8 mouse cellular contexts compared by ENCODE assay signal in genomic region chr2:32151660-32152366, GRCm38 (mm10). TPM values are rescaled to one million over a fixed set of nuclear protein-coding genes. Genes with fewer than 3 reads are reported as not detected.
DNase-seq lines count a peak whose midpoint lies in the region; ATAC-seq and TF ChIP-seq lines count a peak whose summit lies in the region.

No protein-coding gene starts in this region.

- DNase-seq in layer of hippocampus, adult 2 months (ENCODE audit: low spot score in 2 of 2) = no peak
- no peak for DNase-seq in layer of hippocampus, adult 9-10 months (ENCODE audit: low spot score)
- peak; percentile 40 for DNase-seq in MEL-GATA-1-ER (ENCODE audit: extremely low read depth, low read depth)
- DNase-seq in intestine, embryonic 14.5 days (ENCODE audit: low spot score) = peak; percentile 65
- peak; percentile 62 for DNase-seq in lung, postnatal 10 days
- no peak for DNase-seq in yolk sac, embryonic 10.5 days (ENCODE audit: low spot score)

- H3K27ac ChIP-seq in layer of hippocampus, adult 2 months = peak overlapping the region; percentile 99
- H3K27ac ChIP-seq in intestine, embryonic 14.5 days (ENCODE audit: low read depth) = peak overlapping the region; percentile 99
- H3K27ac ChIP-seq in small intestine, adult 2 months (ENCODE audit: insufficient read depth, low read depth, low read length) = peak overlapping the region; percentile 29

- ATAC-seq in erythroblast, adult 5-6 weeks (replicated peaks; ENCODE audit: low FRiP score, poor library complexity, severe bottlenecking) = peak; percentile 83
- ATAC-seq in intestine, embryonic 14.5 days (replicated peaks; ENCODE audit: low FRiP score, low TSS enrichment, low read depth) = no peak

- H3K36me3 ChIP-seq in intestine, embryonic 14.5 days (ENCODE audit: control insufficient read depth, insufficient read depth, low read length) = no peaks in the 10 kb centered on the region
- H3K36me3 ChIP-seq in small intestine, adult 2 months (ENCODE audit: control insufficient read depth, insufficient read depth, low read length) = no peaks in the 10 kb centered on the region

- peak overlapping the region; percentile 98 for H3K4me2 ChIP-seq in intestine, embryonic 14.5 days (ENCODE audit: low read length)

- H3K9ac ChIP-seq in intestine, embryonic 14.5 days (ENCODE audit: low read length) = peak overlapping the region; percentile 97

- H3K9me3 ChIP-seq in intestine, embryonic 14.5 days (ENCODE audit: control insufficient read depth, low read length) = no peaks in the 10 kb centered on the region

- H3K27me3 ChIP-seq in intestine, embryonic 14.5 days (replicated peaks; ENCODE audit: control insufficient read depth, insufficient read depth, low read length) = no peaks in the 10 kb centered on the region
- H3K27me3 ChIP-seq in small intestine, adult 2 months (ENCODE audit: control insufficient read depth, insufficient read depth, low read length) = no peaks in the 10 kb centered on the region

- peak overlapping the region; percentile 85 for H3K4me3 ChIP-seq in layer of hippocampus, adult 2 months
- H3K4me3 ChIP-seq in intestine, embryonic 14.5 days (ENCODE audit: low read depth, low read length) = peak overlapping the region; percentile 90
- peak overlapping the region; percentile 99 for H3K4me3 ChIP-seq in small intestine, adult 2 months (ENCODE audit: low read depth, low read length)

- peaks cover 45% of the 10 kb centered on the region for H3K4me1 ChIP-seq in intestine, embryonic 14.5 days (replicated peaks; ENCODE audit: control insufficient read depth, insufficient read depth, low read length)
- peaks cover 19% of the 10 kb centered on the region for H3K4me1 ChIP-seq in small intestine, adult 2 months (ENCODE audit: control insufficient read depth, insufficient read depth, insufficient read length, low read length)

- no peak for TF ChIP-seq CTCF in layer of hippocampus, adult 2 months (conservative IDR thresholded peaks at IDR 0.05)
- no peak for TF ChIP-seq CTCF in small intestine, adult 2 months (IDR thresholded peaks at IDR 0.05; ENCODE audit: extremely low read depth, insufficient read length, insufficient replicate concordance, low read depth, low read length)

- TF ChIP-seq POLR2A in small intestine, adult 2 months (IDR thresholded peaks at IDR 0.05; ENCODE audit: low read depth, low read length) = no peak

- WGBS in intestine, embryonic 14.5 days = under 1% methylated on average over 22 of the region's 22 CpGs
- under 1% methylated on average over 22 of the region's 22 CpGs for WGBS in small intestine, adult 2 months

RNA-seq across cellular contexts. Expression of gene Prrc2b, which starts 0.9 kb away (rescaled TPM):
- 100 to 1,000 TPM; 288 to 305 TPM for total RNA-seq in layer of hippocampus, adult 2 months (2021)
- 12.3 and 13.0 TPM in 2 replicates for total RNA-seq in erythroblast, adult 5-6 weeks (2015; ENCODE audit: low replicate concordance)
- total RNA-seq in erythroblast, adult 5-6 weeks (2017; ENCODE audit: low replicate concordance) = 10.8 and 13.7 TPM in 2 replicates
- 48.4 and 52.8 TPM in 2 replicates for polyA plus RNA-seq in intestine, embryonic 14.5 days (2014; fragmentation: Nextera tagmentation; extraction: Ambion mirVana)
- polyA plus RNA-seq in small intestine, adult 2 months (2012; rRNA removed) = 16.3 and 23.4 TPM in 2 replicates

RNA-seq across cellular contexts. Expression of gene Plpp7, which starts 56.5 kb away (rescaled TPM):
- 10 to 100 TPM; 20.2 to 21.8 TPM for total RNA-seq in layer of hippocampus, adult 2 months (2021)
- total RNA-seq in erythroblast, adult 5-6 weeks (2015; ENCODE audit: low replicate concordance) = not detected in 2 replicates
- total RNA-seq in erythroblast, adult 5-6 weeks (2017; ENCODE audit: low replicate concordance) = 0.60 TPM in 1 of 2 replicates, not detected in the other
- polyA plus RNA-seq in intestine, embryonic 14.5 days (2014; fragmentation: Nextera tagmentation; extraction: Ambion mirVana) = 4.2 and 4.8 TPM in 2 replicates
- polyA plus RNA-seq in small intestine, adult 2 months (2012; rRNA removed) = 2.2 and 3.5 TPM in 2 replicates

Comparison
In these comparisons a context has a peak if more than half of its experiments do, and no peak if none do; other contexts are left out.
1. DNase-seq: peak in MEL-GATA-1-ER (single experiment), intestine, embryonic 14.5 days (single experiment) and lung, postnatal 10 days (single experiment); none in layer of hippocampus, adult 2 months (0 of 2), layer of hippocampus, adult 9-10 months (single experiment) and yolk sac, embryonic 10.5 days (single experiment).
2. H3K27ac ChIP-seq: peak in every context shown above with its lines; median percentile 99 in layer of hippocampus, adult 2 months; 99 in intestine, embryonic 14.5 days; 29 in small intestine, adult 2 months.
3. RNA of gene Prrc2b, which starts 0.9 kb away (total RNA-seq): 288 to 305 TPM in layer of hippocampus, adult 2 months; 10.8 to 13.7 TPM in erythroblast, adult 5-6 weeks; every median in the first group is over 10 times any median in the second.
4. RNA of gene Plpp7, which starts 56.5 kb away (total RNA-seq): 20.2 to 21.8 TPM in layer of hippocampus, adult 2 months; 0.60 TPM in erythroblast, adult 5-6 weeks; every median in the first group is over 10 times any median in the second.
5. Peak in every context shown above with its lines, with median percentiles within 50 percentile points of each other: H3K4me3 ChIP-seq.